Mouse (Mus musculus) embryo, embryonic 11 days (tissue): ENCODE measurements around the gene Dusp22.

ENCODE experiments used
- DNase-seq: peaks from one replicate; pipeline ENCODE4 v3.0.0-alpha.2; 2015

Dusp22 gene

GRCm38 (mm10) chr13:30673878-30674277, 14.1 kb downstream of the Dusp22 start:
- no peak for DNase-seq

DNA sequence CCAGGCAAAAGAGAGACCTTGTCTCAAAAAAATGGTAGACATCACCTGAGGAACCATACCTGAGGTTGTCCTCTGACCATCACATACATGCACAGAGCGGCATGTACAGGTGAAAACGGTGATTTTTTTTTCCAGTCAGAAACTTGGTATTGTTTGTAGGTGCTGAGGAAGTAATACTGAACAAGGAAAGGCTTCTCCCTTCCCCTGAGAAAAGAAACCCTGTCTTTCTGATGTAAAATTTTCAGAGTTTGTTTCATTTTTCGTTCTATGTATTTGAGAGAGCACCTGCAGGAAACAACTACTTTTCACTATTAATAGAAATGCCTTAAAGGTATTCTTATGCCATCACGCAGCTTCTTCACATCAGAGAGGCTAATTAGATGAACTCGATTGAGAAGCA, 19.0 kb downstream of the Dusp22 start:
- no peak for DNase-seq

DNA sequence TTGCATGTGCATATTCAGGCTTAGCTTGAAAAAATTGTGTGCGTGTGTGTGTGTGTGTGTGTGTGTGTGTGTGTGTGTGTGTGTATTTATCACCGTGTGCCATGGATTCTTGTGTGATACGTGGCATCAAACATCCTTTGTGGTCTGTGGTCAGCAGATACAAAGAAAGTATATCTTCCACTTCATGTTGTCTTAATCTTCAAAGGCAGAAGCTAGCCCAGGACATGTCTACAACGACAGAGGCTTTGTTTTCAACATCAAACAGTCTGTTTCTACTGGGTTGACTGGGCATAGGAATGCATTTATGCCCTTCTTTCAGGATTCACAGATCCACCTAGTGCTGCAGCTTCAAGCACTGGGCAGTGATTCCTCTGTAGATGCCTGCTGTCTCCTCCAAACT, 22.1 kb downstream of the Dusp22 start:
- DNase-seq, result no peak

DNA sequence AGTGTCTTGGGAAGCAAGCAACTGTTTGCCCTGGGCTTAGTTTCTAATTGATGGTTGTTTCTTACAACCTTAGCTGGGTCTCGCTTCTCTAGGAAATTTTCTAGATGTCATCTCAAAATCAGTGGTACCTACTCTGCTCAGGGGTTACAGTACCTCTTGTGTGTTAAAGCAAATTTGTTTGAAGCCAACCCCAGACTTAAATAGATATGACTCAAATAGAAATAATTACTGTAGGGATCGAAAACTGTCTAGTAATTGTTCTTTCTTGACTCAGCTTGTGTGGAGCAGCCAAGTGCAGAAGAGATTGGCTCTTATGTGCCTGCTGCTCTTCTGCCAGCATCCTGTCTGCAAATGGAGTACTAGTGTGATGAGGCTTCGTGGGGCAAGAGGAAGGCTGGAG, 22.5 kb downstream of the Dusp22 start:
- DNase-seq, result no peak

- no peak for DNase-seq
Observed at GRCm38 (mm10) chr13:30684614-30685122, 24.9 kb downstream of the Dusp22 start.

- no peak for DNase-seq
Observed at GRCm38 (mm10) chr13:30685957-30686356, 26.2 kb downstream of the Dusp22 start.

DNA sequence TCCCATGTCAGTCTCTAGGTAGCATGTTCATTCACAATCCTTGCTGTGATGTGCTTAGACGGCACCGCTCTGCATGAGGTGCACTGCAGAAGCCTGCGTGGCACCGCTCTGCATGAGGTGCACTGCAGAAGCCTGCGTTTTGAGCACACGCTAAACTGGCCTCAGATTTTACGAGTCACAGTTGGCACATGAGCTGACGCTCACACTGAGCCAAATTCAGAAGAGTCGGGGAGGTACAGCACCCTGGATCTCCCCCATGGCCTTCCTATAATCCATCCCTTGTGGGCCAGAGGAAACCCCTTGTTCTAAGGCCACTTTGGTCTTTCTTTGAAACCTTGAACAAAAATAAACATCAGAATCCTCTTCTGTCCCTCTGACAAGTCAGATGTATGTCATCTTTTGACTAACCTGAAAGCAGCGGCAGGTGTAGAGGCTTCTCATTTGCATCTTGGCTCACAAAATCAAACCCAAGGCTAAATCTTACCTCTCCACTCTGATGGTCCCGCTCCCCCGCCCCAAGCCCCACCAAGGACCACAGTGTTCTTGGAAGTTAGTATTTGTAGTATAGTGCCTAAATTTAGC, 28.3 kb downstream of the Dusp22 start:
- DNase-seq, result no peak

GRCm38 (mm10) chr13:30689475-30689874, 29.7 kb downstream of the Dusp22 start:
- DNase-seq, result no peak

DNA sequence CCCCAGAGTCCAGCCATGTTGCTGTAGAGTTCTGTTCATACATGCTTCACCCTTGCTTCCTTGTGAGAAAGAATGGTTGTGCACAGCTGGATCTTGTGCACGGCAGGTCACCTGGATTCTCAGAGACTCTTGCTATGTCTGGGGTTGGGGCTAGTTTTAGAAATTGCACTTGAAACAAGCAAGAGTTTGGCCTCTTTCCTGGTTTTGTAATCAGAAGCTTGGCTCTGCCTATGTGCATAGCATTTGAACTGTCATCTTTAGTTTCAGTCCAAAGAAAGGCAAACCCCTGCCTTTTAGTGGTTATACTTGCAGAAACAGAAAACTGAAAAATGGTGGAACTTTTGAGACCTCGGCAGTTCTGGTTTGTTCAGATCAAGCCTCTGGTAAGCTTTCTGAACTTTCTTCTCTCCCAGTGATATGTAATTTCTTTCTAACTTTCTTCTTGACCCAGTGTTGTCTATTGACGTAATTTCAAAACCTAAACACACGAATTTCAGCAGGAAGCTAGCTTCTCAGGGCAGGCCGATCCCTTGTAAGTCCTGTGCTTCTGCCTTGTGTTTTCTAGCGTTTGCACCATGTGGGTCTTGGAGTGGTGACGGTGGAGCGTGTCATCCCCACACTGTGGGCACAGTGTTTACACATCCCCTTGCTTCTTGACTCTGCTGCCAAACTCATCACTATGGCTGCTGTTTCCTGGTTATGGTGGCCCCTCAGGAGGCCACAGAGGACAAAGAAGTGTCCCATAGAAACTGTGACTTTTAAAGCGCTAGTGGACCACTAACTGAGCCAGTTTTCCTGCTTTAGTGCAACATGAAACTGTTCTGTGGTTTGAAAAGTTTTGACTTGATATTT, 31.9 kb downstream of the Dusp22 start:
- DNase-seq, result no peak

- DNase-seq, result no peak
Observed at GRCm38 (mm10) chr13:30692644-30693385, 33.0 kb downstream of the Dusp22 start.

DNA sequence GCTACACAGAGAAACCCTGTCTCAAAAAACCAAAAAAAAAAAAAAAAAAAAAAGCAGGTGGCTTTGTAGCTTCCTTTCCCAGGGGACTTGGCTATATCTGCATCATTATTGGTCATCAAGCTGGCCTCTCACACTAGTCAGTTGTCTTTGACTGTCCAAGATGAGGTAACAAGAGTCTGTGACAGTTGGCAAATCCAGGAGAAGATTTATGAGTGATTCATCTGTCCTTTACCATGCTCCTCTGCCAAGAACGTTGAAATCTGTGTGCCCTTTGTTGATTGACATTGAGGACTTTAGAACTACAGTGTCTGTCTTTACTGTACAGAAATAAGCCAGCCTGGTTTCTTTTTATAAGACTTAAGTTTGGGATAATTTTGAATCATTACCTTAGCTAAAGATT, 35.4 kb downstream of the Dusp22 start:
- DNase-seq, result no peak

DNA sequence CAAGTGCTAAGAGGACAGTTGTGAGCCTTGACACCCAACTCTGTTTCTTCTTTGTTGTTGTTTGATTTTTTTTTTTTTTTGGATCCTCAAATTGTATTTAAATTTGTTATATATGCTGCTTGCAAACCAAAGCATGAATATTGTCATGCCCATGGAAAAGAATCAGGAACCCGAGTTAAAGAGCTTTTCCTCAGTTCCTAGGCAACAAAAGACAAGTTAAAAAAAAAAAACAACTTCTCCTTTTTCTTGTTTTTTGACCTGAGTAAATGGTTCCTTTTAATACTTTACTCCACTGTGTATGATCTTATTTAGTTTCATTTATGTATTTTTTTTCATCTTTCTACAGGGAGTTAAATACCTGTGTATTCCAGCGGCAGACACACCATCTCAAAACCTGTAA, 36.1 kb downstream of the Dusp22 start:
- no peak for DNase-seq

- DNase-seq, result no peak
Observed at GRCm38 (mm10) chr13:30697880-30698279, 38.1 kb downstream of the Dusp22 start.

DNA sequence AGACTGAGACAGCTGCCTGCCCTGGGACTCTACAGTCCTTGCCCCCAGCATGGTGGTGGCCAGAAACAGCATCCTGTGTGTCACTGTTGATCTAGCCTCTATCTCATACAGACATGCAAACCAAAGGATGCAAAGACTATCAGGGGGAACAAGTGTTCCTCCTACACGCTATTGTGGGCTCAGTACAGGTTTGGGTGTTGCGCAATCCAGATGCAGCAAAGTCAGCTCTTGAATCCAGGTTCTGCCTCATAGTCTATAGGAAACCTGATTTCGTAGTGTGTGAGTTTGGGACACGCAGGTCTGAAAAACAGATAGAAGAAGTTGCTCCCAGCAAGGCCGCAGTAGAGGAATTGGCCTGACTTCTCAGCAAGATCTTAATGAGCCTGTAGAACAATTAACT, 42.9 kb downstream of the Dusp22 start:
- DNase-seq, result no peak

- no peak for DNase-seq
Observed at GRCm38 (mm10) chr13:30704246-30705095, 44.7 kb downstream of the Dusp22 start.

- DNase-seq, result no peak
Observed at GRCm38 (mm10) chr13:30711066-30711465, 51.3 kb downstream of the Dusp22 start.

DNA sequence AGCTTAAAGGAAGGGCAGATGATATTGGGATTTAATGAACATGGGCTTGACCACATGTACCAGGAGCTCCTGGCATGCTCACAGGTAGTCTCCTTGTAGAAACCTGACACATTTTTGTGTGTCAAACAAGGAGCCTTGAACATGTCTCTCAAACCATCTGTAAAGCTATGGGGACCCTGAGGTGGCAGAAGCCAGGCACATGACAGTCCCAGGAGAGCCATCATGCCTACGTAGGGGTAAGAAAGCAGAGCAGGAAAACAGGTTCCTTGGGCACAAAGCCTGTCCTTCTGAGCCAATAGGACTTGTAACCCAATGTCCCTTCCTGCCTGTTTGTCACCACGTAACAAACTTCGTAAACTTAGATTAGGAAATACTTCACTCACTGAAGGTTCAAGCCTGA, 51.9 kb downstream of the Dusp22 start:
- no peak for DNase-seq

GRCm38 (mm10) chr13:30712280-30712679, 52.5 kb downstream of the Dusp22 start:
- no peak for DNase-seq

DNA sequence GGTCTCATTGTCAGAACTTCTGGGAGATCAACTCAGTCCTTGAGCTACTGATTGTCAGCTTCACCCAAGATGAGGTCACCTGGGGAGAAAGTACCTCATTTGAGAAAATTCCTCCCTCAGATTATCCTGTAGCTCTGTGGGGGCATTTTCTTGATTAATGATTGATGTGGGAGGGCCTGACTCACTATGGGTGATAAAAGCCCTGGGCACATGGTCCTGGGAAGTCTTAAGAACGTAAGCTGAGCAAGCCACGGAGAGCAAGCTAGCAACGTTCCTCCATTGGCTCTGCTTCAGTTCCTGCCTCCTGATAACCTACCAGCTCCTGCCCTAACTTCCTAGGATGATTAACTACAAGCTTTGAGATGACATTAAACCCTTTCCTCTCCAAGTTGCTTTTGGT, 53.8 kb downstream of the Dusp22 start:
- DNase-seq, result no peak

- no peak for DNase-seq
Observed at GRCm38 (mm10) chr13:30714552-30714951, 54.8 kb downstream of the Dusp22 start.

- DNase-seq, result no peak
Observed at GRCm38 (mm10) chr13:30715060-30715459, 55.3 kb downstream of the Dusp22 start.

DNA sequence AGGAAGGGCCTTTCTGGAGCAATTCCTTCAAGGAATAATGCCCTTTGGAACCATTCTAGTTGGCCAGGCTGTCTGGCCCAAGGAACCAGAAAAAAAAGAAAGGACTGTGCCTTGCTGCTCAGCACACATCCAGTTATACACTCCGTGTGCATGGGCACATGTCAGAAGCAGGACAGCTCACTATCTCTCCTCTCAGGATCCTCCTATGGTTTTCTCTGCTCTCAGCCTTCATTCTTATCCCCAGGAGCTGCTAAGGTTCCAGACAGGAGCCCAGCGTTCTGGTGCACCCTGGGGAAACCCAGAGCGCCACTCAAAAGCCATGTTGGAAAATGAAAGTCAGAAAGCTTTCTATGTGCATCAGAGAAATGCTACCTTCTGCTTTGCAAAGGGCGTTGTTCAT, 55.8 kb downstream of the Dusp22 start:
- no peak for DNase-seq

GRCm38 (mm10) chr13:30716611-30717010, 56.8 kb downstream of the Dusp22 start:
- DNase-seq, result no peak
